In the genomic region with DNA sequence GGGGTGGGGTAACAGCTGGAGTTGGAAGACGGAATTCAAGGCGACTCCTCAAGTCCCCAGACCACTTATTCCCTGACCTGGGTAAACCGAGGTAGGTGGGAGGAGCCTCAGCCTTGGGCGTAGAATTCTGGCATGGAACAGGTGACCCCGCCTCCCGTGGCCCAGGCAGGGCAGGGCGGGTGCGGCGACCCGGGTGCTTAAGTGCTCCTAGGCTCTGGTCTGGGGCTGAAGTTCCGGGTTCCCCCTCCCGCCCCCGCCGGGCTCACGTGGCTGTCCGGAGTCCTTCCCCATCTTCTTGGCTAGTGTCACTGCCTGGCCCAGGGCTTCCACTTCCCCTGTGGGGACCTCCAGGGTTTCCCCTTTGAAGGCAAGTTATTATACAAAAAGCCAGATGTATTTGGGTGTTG, we compare ENCODE assay signal across 8 mouse cellular contexts. TPM values are rescaled to one million over a fixed set of nuclear protein-coding genes. Genes with fewer than 3 reads are reported as not detected.
DNase-seq lines count a peak whose midpoint lies in the region; ATAC-seq and TF ChIP-seq lines count a peak whose summit lies in the region.

No protein-coding gene starts in this region.

- peak overlapping the region; percentile 100 for H3K4me2 ChIP-seq in heart, postnatal 0 days (ENCODE audit: low read depth, low read length)
- no peak overlapping the region for H3K4me2 ChIP-seq in limb, embryonic 14.5 days (replicated peaks; ENCODE audit: low read depth, low read length, severe bottlenecking)

- DNase-seq in ovary, adult 18-20 months (ENCODE audit: low spot score): peak; percentile 45
- DNase-seq in ovary, postnatal 10 days (ENCODE audit: low spot score): no peak
- DNase-seq in c-Kit-positive CD71-positive TER-119-negative erythroid progenitor cells, embryonic 14.5 days (ENCODE audit: low read depth): peak; percentile 60
- no peak for DNase-seq in heart, postnatal 0 days (ENCODE audit: low spot score)
- no peak for DNase-seq in limb, embryonic 14.5 days (ENCODE audit: low spot score)
- peak; percentile 88 to 92 for DNase-seq in natural killer cell, adult 2 months (ENCODE audit: low spot score in 2 of 2)
- no peak for DNase-seq in cerebellum, postnatal 14 days

- H3K9me3 ChIP-seq in heart, postnatal 0 days (replicated peaks; ENCODE audit: control insufficient read depth, low read length): no peaks in the 10 kb centered on the region
- no peaks in the 10 kb centered on the region for H3K9me3 ChIP-seq in limb, embryonic 14.5 days (ENCODE audit: control insufficient read depth, low read length)

- H3K27me3 ChIP-seq in heart, postnatal 0 days (ENCODE audit: control insufficient read depth, insufficient read depth, low read length): no peaks in the 10 kb centered on the region
- peaks cover 23% of the 10 kb centered on the region for H3K27me3 ChIP-seq in limb, embryonic 14.5 days (ENCODE audit: control insufficient read depth, insufficient read depth, low read length)

- 8% methylated on average over 13 of the region's 16 CpGs for WGBS in heart, postnatal 0 days
- WGBS in limb, embryonic 14.5 days: 2% methylated on average over 15 of the region's 16 CpGs

- no peaks in the 10 kb centered on the region for H3K36me3 ChIP-seq in heart, postnatal 0 days (replicated peaks; ENCODE audit: control insufficient read depth, insufficient read depth, low read length)
- H3K36me3 ChIP-seq in limb, embryonic 14.5 days (ENCODE audit: control insufficient read depth, insufficient read depth, low read length): no peaks in the 10 kb centered on the region

- TF ChIP-seq POLR2A in limb, embryonic 14.5 days (IDR thresholded peaks at IDR 0.05; ENCODE audit: borderline replicate concordance, extremely low read depth, insufficient read depth, insufficient read length): no peak

- no peak for TF ChIP-seq CTCF in heart, postnatal 0 days (IDR thresholded peaks at IDR 0.05; ENCODE audit: low read depth)

- H3K4me3 ChIP-seq in heart, postnatal 0 days (ENCODE audit: low read depth, low read length): 0 out of 2 replicates have a peak overlapping the region, but pooled peaks have one; percentile 1
- H3K4me3 ChIP-seq in limb, embryonic 14.5 days (replicated peaks; ENCODE audit: low read length): 0 out of 2 replicates have a peak overlapping the region, but pooled peaks have one; percentile 4

- peaks cover 22% of the 10 kb centered on the region for H3K4me1 ChIP-seq in heart, postnatal 0 days (ENCODE audit: control insufficient read depth, insufficient read depth)
- peaks cover 27% of the 10 kb centered on the region for H3K4me1 ChIP-seq in limb, embryonic 14.5 days (ENCODE audit: control insufficient read depth, insufficient read depth, low read length)

- no peak for TF ChIP-seq EP300 in heart, postnatal 0 days (IDR thresholded peaks at IDR 0.05; ENCODE audit: low read depth)

- H3K27ac ChIP-seq in heart, postnatal 0 days (ENCODE audit: low read depth): peak overlapping the region; percentile 99; the same call in 1 of the 2 replicates
- H3K27ac ChIP-seq in limb, embryonic 14.5 days (replicated peaks; ENCODE audit: low read depth, low read length): no peak overlapping the region

- no peak for ATAC-seq in heart, postnatal 0 days (ENCODE audit: insufficient read depth, low read depth)
- no peak for ATAC-seq in limb, embryonic 14.5 days (ENCODE audit: low FRiP score, low read depth)
- no peak for ATAC-seq in inflammation-experienced regulatory T-cells, adult 6 months

- no peak overlapping the region; the same call in 1 of the 2 replicates for H3K9ac ChIP-seq in heart, postnatal 0 days (replicated peaks; ENCODE audit: low read depth, low read length)
- no peak overlapping the region for H3K9ac ChIP-seq in limb, embryonic 14.5 days (ENCODE audit: low read depth, low read length, severe bottlenecking)

RNA-seq across cellular contexts. Expression of a gene that starts 0.8 kb away (rescaled TPM):
- total RNA-seq in heart, postnatal 0 days (2014; rRNA removed; ENCODE audit: low replicate concordance): 57.8 and 68.6 TPM in 2 replicates
- 27.8 and 32.3 TPM in 2 replicates for polyA plus RNA-seq in heart, postnatal 0 days (2015; fragmentation: Nextera tagmentation; extraction: Ambion mirVana)
- 17.7 and 21.0 TPM in 2 replicates for polyA plus RNA-seq in limb, embryonic 14.5 days (2012; rRNA removed)
- 30.6 and 35.9 TPM in 2 replicates for polyA plus RNA-seq in limb, embryonic 14.5 days (2014; fragmentation: Nextera tagmentation; extraction: Ambion mirVana)
- polyA plus RNA-seq in inflammation-experienced regulatory T-cells, adult 6 months (2017; shearing (Covaris generic)): 10 to 100 TPM in 1 of 3 experiments, 1 to 10 TPM in 2; 8.5 to 10.8 (median 9.3) TPM

RNA-seq across cellular contexts. Expression of a gene that starts 28.5 kb away (rescaled TPM):
- 177 and 208 TPM in 2 replicates for total RNA-seq in heart, postnatal 0 days (2014; rRNA removed; ENCODE audit: low replicate concordance)
- 130 and 133 TPM in 2 replicates for polyA plus RNA-seq in heart, postnatal 0 days (2015; fragmentation: Nextera tagmentation; extraction: Ambion mirVana)
- 165 and 176 TPM in 2 replicates for polyA plus RNA-seq in limb, embryonic 14.5 days (2012; rRNA removed)
- polyA plus RNA-seq in limb, embryonic 14.5 days (2014; fragmentation: Nextera tagmentation; extraction: Ambion mirVana): 176 and 199 TPM in 2 replicates
- polyA plus RNA-seq in inflammation-experienced regulatory T-cells, adult 6 months (2017; shearing (Covaris generic)): 10 to 100 TPM; 22.1 to 27.1 (median 23.3) TPM

RNA-seq across cellular contexts. Expression of a gene that starts 33.5 kb away (rescaled TPM):
- 14.4 and 19.6 TPM in 2 replicates for total RNA-seq in heart, postnatal 0 days (2014; rRNA removed; ENCODE audit: low replicate concordance)
- 19.8 and 20.7 TPM in 2 replicates for polyA plus RNA-seq in heart, postnatal 0 days (2015; fragmentation: Nextera tagmentation; extraction: Ambion mirVana)
- 35.1 and 49.4 TPM in 2 replicates for polyA plus RNA-seq in limb, embryonic 14.5 days (2012; rRNA removed)
- 40.4 and 44.2 TPM in 2 replicates for polyA plus RNA-seq in limb, embryonic 14.5 days (2014; fragmentation: Nextera tagmentation; extraction: Ambion mirVana)
- polyA plus RNA-seq in inflammation-experienced regulatory T-cells, adult 6 months (2017; shearing (Covaris generic)): 10 to 100 TPM; 15.4 to 21.5 (median 17.1) TPM

RNA-seq across cellular contexts. Expression of a gene that starts 35.5 kb away (rescaled TPM):
- 1.3 TPM in 1 of 2 replicates, not detected in the other for total RNA-seq in heart, postnatal 0 days (2014; rRNA removed; ENCODE audit: low replicate concordance)
- 0.55 and 0.93 TPM in 2 replicates for polyA plus RNA-seq in heart, postnatal 0 days (2015; fragmentation: Nextera tagmentation; extraction: Ambion mirVana)
- 0.44 and 0.54 TPM in 2 replicates for polyA plus RNA-seq in limb, embryonic 14.5 days (2012; rRNA removed)
- 0.58 and 0.74 TPM in 2 replicates for polyA plus RNA-seq in limb, embryonic 14.5 days (2014; fragmentation: Nextera tagmentation; extraction: Ambion mirVana)
- polyA plus RNA-seq in inflammation-experienced regulatory T-cells, adult 6 months (2017; shearing (Covaris generic)): not detected

RNA-seq across cellular contexts. Expression of a gene that starts 42.2 kb away (rescaled TPM):
- total RNA-seq in heart, postnatal 0 days (2014; rRNA removed; ENCODE audit: low replicate concordance): 1,828 and 2,004 TPM in 2 replicates
- 353 and 370 TPM in 2 replicates for polyA plus RNA-seq in heart, postnatal 0 days (2015; fragmentation: Nextera tagmentation; extraction: Ambion mirVana)
- polyA plus RNA-seq in limb, embryonic 14.5 days (2012; rRNA removed): 1,329 and 1,559 TPM in 2 replicates
- 544 and 581 TPM in 2 replicates for polyA plus RNA-seq in limb, embryonic 14.5 days (2014; fragmentation: Nextera tagmentation; extraction: Ambion mirVana)
- 1,000 to 10,000 TPM in 1 of 3 experiments, 100 to 1,000 TPM in 2; 925 to 1,158 (median 972) TPM for polyA plus RNA-seq in inflammation-experienced regulatory T-cells, adult 6 months (2017; shearing (Covaris generic))

Comparison
In these comparisons a context has a peak if more than half of its experiments do, and no peak if none do; other contexts are left out.
1. DNase-seq: peak in ovary, adult 18-20 months (single experiment), c-Kit-positive CD71-positive TER-119-negative erythroid progenitor cells, embryonic 14.5 days (single experiment) and natural killer cell, adult 2 months (2 of 2); none in ovary, postnatal 10 days (single experiment), heart, postnatal 0 days (single experiment), limb, embryonic 14.5 days (single experiment) and cerebellum, postnatal 14 days (0 of 2).